Mouse (Mus musculus): Measurements from ENCODE around the gene Gm13697. TPM values are rescaled to one million over a fixed set of nuclear protein-coding genes. Genes with fewer than 3 reads are reported as not detected.
"Not testable (repeated sequence)": the region's sequence is repeated elsewhere in the genome, so short reads cannot be mapped to it uniquely, and the experiment has no call there.

The Gm13697 gene
- total RNA-seq (2021): 1 to 10 TPM; 1.3 to 1.4 TPM
- long read RNA-seq, experiment 1: 0 reads
- long read RNA-seq, experiment 2, partial matches to known transcripts: 0 of 1 reads
- long read RNA-seq, experiment 2, other reads (novel, unspliced or antisense): 0 of 1 reads

- DNase-seq (ENCODE audit: low spot score in 2 of 2): not testable (repeated sequence)
Measured at GRCm38 (mm10) chr2:83984443-83984842, at the start of gene Gm13697. TSS of gene Gm13697 (plus strand) at chr2:83984743.

- no peak for DNase-seq (ENCODE audit: low spot score in 2 of 2)
Measured at GRCm38 (mm10) chr2:83940931-83941361, 43.6 kb upstream of the Gm13697 start, which contains the start of gene Zswim2. TSS of gene Zswim2 (minus strand) at chr2:83941228.

GRCm38 (mm10) chr2:83941378-83941777 lies 43.2 kb upstream of the Gm13697 start:
- DNase-seq (ENCODE audit: low spot score in 2 of 2): no peak

GRCm38 (mm10) chr2:83941792-83942191 lies 42.8 kb upstream of the Gm13697 start:
- DNase-seq (ENCODE audit: low spot score in 2 of 2): no peak

GRCm38 (mm10) chr2:83955393-83955792 lies 29.1 kb upstream of the Gm13697 start, which contains the start of gene Gm13698:
TSS of gene Gm13698 (plus strand) at chr2:83955693.
- not testable (repeated sequence) for DNase-seq (ENCODE audit: low spot score in 2 of 2)

GRCm38 (mm10) chr2:83961203-83961602 lies 23.3 kb upstream of the Gm13697 start, which contains the start of gene Gm13693:
TSS of gene Gm13693 (plus strand) at chr2:83961503.
- DNase-seq (ENCODE audit: low spot score in 2 of 2): not testable (repeated sequence)

DNA sequence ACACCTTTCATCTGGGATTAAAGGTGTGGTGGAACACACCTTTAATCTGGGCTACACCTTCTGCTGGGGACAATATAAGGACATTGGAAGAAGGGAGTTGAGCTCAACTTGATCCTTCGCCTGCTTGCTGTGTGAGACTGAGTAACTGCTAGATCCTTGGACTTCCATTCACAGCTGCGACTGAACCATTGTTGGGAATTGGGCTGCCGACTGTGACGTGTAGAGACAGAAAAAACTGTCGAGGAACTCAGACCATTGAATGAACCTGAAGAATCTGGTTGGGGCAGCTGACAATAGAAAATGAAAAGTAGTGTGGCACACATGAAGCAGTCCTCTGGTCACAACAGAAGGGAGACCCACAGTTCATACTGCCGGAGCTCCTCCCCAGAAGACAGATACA lies 17.5 kb upstream of the Gm13697 start, which contains the start of gene Gm13695:
Gene Gm13695 (plus strand): TSS at position 301 of the 400 bp plus-strand sequence.
- not testable (repeated sequence) for DNase-seq (ENCODE audit: low spot score in 2 of 2)

DNA sequence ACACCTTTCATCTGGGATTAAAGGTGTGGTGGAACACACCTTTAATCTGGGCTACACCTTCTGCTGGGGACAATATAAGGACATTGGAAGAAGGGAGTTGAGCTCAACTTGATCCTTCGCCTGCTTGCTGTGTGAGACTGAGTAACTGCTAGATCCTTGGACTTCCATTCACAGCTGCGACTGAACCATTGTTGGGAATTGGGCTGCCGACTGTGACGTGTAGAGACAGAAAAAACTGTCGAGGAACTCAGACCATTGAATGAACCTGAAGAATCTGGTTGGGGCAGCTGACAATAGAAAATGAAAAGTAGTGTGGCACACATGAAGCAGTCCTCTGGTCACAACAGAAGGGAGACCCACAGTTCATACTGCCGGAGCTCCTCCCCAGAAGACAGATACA lies 11.7 kb upstream of the Gm13697 start, which contains the start of gene Gm13696:
Gene Gm13696 (plus strand): TSS at position 301 of the 400 bp plus-strand sequence.
- not testable (repeated sequence) for DNase-seq (ENCODE audit: low spot score in 2 of 2)

DNA sequence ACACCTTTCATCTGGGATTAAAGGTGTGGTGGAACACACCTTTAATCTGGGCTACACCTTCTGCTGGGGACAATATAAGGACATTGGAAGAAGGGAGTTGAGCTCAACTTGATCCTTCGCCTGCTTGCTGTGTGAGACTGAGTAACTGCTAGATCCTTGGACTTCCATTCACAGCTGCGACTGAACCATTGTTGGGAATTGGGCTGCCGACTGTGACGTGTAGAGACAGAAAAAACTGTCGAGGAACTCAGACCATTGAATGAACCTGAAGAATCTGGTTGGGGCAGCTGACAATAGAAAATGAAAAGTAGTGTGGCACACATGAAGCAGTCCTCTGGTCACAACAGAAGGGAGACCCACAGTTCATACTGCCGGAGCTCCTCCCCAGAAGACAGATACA lies 5.9 kb upstream of the Gm13697 start, which contains the start of gene Gm13694:
Gene Gm13694 (plus strand): TSS at position 301 of the 400 bp plus-strand sequence.
- not testable (repeated sequence) for DNase-seq (ENCODE audit: low spot score in 2 of 2)

- DNase-seq (ENCODE audit: low spot score in 2 of 2): not testable (repeated sequence)
Measured at GRCm38 (mm10) chr2:83990253-83990652, 5.7 kb downstream of the Gm13697 start, which contains the start of gene Gm13691. TSS of gene Gm13691 (plus strand) at chr2:83990553.

- DNase-seq (ENCODE audit: low spot score in 2 of 2): not testable (repeated sequence)
Measured at GRCm38 (mm10) chr2:83993639-83994255, 9.2 kb downstream of the Gm13697 start.

DNA sequence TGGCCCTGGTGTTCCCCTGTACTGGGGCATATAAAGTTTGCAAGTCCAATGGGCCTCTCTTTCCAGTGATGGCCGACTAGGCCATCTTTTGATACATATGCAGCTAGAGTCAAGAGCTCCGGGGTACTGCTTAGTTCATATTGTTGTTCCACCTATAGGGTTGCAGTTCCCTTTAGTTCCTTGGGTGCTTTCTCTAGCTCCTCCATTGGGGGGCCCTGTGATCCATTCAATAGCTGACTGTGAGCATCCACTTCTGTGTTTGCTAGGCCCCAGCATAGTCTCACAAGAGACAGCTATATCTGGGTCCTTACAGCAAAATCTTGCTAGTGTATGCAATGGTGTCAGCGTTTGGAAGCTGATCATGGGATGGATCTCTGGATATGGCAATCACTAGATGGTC lies 10.0 kb downstream of the Gm13697 start:
- not testable (repeated sequence) for DNase-seq (ENCODE audit: low spot score in 2 of 2)

DNA sequence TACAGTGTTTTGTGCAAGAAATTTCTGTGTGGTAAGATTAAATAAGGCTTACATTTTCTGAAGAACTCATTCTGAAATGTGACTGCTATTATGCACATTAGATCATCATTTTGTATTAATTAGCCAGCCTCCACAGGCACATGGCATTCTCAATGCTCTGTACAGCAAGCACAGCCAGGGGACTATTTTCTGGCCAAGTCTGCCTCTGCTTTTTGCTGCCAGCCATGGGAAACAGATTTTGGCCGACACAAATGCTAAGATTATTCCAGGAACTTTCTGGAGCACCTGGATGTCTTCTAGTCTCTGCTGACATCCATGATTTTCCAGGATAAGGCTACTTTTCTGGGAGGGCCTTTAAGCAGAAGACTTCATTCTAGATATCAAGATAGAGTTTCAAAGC lies 24.4 kb downstream of the Gm13697 start:
- no peak for DNase-seq (ENCODE audit: low spot score in 2 of 2)

- no peak for DNase-seq (ENCODE audit: low spot score in 2 of 2)
Measured at GRCm38 (mm10) chr2:84009818-84010217, 25.3 kb downstream of the Gm13697 start.

DNA sequence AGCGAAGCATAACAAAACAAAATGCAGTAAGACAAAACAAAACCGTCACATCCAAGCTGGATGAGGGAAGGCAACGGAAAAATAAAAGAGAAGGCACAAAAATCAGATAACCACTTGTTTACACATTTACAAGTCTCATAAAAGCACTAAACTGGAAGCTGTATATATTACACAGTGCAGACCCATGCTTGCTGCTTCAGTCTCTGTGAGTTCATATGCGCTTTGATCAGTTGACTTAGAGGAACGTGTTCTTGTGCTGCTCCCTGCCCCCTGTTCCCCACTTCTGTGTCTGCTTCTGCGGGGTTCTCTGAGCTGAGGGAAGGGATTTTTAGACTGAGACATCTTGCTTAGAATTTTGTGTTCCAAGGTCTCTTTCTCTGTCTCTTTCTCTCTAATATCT lies 30.0 kb downstream of the Gm13697 start:
- no peak for DNase-seq (ENCODE audit: low spot score in 2 of 2)

DNA sequence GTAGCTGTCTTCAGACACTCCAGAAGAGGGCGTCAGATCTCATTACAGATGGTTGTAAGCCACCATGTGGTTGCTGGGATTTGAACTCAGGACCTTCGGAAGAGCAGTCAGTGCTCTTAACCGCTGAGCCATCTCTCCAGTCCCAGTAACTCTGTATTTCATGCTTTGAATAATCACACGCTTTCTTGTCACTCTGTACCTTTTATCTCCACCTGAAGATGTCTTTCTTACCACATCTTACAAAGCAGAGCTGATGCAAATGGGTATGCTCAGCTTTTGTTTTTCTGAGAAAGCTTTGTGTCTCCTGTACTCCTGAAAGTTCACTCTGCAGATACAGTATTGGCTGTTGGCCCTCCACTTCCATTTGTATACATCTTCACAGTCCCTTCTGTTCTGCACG lies 31.7 kb downstream of the Gm13697 start:
- not testable (repeated sequence) for DNase-seq (ENCODE audit: low spot score in 2 of 2)

DNA sequence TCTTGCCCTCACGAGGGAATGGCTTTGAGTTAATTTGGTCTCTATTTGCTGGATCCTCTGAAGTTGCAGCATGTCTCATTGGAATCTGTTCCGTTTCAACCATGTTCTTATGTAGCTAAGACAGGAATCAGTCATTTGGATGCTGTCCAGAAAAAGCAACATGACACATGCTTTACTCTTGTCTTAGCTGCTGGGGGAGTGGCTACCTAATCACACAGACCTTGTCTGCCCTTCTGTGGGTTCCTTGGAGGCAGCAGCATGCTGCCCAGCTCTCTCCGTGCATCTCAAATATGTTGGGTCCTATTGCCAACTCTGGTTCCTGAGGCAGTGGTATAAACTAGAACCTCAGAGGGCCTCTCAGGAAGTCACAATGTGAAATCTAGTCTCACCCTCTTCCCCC lies 33.8 kb downstream of the Gm13697 start:
- DNase-seq (ENCODE audit: low spot score in 2 of 2): no peak

DNA sequence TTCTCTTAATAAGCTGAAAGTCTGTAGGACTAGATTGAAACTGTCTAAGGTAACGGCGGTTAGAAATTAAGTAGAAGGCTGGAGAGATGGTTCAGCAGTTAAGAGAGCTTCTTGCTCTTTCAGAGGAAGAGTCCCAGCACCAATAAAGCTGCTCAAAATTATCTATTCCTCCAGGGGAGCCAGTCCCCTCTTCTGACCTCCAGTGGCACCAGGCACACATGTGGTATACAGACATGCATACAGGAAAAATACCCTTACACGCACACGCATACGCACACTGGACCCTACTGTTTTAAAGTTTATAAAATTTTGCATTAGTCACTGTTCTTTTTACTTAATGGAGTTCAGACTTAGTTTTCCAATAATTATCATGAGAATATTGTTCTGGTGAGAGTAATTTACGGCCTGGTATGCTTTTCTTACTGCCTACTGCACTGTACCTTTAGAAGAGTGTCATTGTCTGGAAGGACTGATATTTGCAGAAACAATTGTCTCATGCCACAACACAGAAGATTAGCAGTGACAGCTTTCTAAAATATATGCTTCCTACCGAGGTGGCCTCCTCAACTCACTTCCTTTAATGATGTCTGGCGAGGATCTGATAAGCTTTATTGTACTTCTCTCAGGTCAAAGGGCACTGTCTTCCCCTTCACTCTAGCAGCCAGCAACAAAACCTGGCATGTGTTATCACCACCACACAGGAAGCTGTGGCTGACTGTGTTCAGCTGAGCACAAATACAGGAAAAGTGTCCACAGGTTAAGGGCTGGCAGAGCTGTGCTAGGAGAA lies 35.2 kb downstream of the Gm13697 start:
- no peak for DNase-seq (ENCODE audit: low spot score in 2 of 2)

GRCm38 (mm10) chr2:84021930-84022329 lies 37.4 kb downstream of the Gm13697 start:
- no peak for DNase-seq (ENCODE audit: low spot score in 2 of 2)

DNA sequence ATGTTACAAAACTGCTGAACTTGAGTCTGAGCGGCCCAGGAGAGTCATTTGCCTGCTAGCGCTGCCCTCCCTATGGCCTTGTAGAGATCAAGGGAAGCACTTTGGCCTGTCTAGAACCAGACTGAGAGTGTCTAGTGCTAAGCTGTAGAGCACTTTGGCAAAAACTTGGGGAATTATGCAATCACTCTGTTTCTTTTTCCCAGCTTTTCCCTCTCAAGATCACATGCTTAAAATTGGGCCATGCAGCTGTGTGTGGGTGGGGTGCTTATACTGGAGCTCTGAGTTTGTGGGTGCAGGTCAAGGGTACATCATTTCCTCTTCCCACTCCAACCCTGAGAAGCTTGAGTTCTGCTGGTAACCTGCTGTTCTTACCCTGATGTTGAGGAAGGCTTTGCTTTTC lies 38.4 kb downstream of the Gm13697 start:
- no peak for DNase-seq (ENCODE audit: low spot score in 2 of 2)

DNA sequence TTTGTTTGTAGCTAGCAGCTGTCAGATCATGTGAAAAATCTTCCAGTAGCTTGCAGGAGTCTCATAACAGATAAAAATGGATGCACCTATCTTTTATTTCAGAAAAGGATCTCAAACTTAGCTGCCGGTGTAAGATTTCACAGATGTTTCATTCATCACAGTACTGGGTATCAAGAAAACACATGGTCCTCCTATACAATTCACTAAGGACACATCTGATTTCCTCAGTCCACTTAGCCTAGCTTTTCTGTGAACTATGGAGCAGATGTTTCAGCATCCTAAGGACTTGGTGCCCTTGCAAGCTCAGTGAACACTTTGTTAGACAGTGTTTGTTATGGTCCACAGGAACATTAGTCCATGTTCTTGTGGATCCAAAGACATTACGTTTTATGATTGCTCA lies 38.8 kb downstream of the Gm13697 start:
- no peak for DNase-seq (ENCODE audit: low spot score in 2 of 2)

GRCm38 (mm10) chr2:84025217-84025616 lies 40.7 kb downstream of the Gm13697 start:
- no peak for DNase-seq (ENCODE audit: low spot score in 2 of 2)
